Mouse (Mus musculus): ENCODE measurements around the gene Akap5. TPM values are rescaled to one million over a fixed set of nuclear protein-coding genes. Genes with fewer than 3 reads are reported as not detected.

Akap5 gene
- polyA plus RNA-seq, 1 experiment from 2014 or later, result 4.2 TPM

GRCm38 (mm10) chr12:76336111-76336965 is 11.6 kb downstream of the Akap5 start:
- Histone ChIP-seq H3K9me3 (ENCODE audit: control insufficient read depth, low read length) (no peaks in the 10 kb centered on the region), H3K27ac (replicated peaks in 1 of 2; ENCODE audit: control insufficient read depth in 1 of 2, insufficient read depth in 1 of 2, low read depth in 2 of 2, low read length in 2 of 2) (no peak overlapping the region), H3K9ac (ENCODE audit: low read length) (no peak overlapping the region), H3K4me1 (ENCODE audit: control insufficient read depth in 2 of 2, insufficient read depth in 2 of 2, low read length in 2 of 2) (no peaks in the 10 kb centered on the region; a peak in 1 of 4 replicates), H3K27me3 (ENCODE audit: control insufficient read depth, insufficient read depth, low read length) (no peaks in the 10 kb centered on the region), H3K4me3 (ENCODE audit: control insufficient read depth in 1 of 2, insufficient read depth in 1 of 2, low read depth in 1 of 2, low read length in 2 of 2) (no peak overlapping the region), H3K36me3 (ENCODE audit: control insufficient read depth, insufficient read depth, low read length) (no peaks in the 10 kb centered on the region), H3K4me2 (ENCODE audit: low read length) (no peak overlapping the region)
- WGBS, result 55% methylated on average over 17 of the region's 17 CpGs
- ATAC-seq (ENCODE audit: insufficient number of reproducible peaks, insufficient read depth, low FRiP score, low read depth), result no peak

- WGBS, result 3% methylated on average over 4 of the region's 4 CpGs
- no peaks in the 10 kb centered on the region for H3K27me3 ChIP-seq (ENCODE audit: control insufficient read depth, insufficient read depth, low read length)
- no peaks in the 10 kb centered on the region; a peak in 1 of 4 replicates for H3K4me1 ChIP-seq (ENCODE audit: control insufficient read depth in 2 of 2, insufficient read depth in 2 of 2, low read length in 2 of 2)
- no peaks in the 10 kb centered on the region for H3K9me3 ChIP-seq (ENCODE audit: control insufficient read depth, low read length)
- ATAC-seq (ENCODE audit: insufficient number of reproducible peaks, insufficient read depth, low FRiP score, low read depth), result no peak
- no peak overlapping the region for H3K9ac ChIP-seq (ENCODE audit: low read length)
- H3K36me3 ChIP-seq (ENCODE audit: control insufficient read depth, insufficient read depth, low read length), result peaks cover 10% of the 10 kb centered on the region; the same call in 1 of the 2 replicates
- no peak overlapping the region for H3K4me3 ChIP-seq (ENCODE audit: control insufficient read depth in 1 of 2, insufficient read depth in 1 of 2, low read depth in 1 of 2, low read length in 2 of 2)
- H3K27ac ChIP-seq (replicated peaks in 1 of 2; ENCODE audit: control insufficient read depth in 1 of 2, insufficient read depth in 1 of 2, low read depth in 2 of 2, low read length in 2 of 2), result no peak overlapping the region
- no peak overlapping the region for H3K4me2 ChIP-seq (ENCODE audit: low read length)
Measured at GRCm38 (mm10) chr12:76341080-76341479, 16.4 kb downstream of the Akap5 start.

GRCm38 (mm10) chr12:76345759-76346455 is 21.2 kb downstream of the Akap5 start:
- Histone ChIP-seq H3K27me3 (ENCODE audit: control insufficient read depth, insufficient read depth, low read length) (no peaks in the 10 kb centered on the region), H3K36me3 (ENCODE audit: control insufficient read depth, insufficient read depth, low read length) (peaks cover 34% of the 10 kb centered on the region), H3K9me3 (ENCODE audit: control insufficient read depth, low read length) (no peaks in the 10 kb centered on the region), H3K4me3 (ENCODE audit: control insufficient read depth in 1 of 2, insufficient read depth in 1 of 2, low read depth in 1 of 2, low read length in 2 of 2) (no peak overlapping the region), H3K4me2 (ENCODE audit: low read length) (no peak overlapping the region), H3K9ac (ENCODE audit: low read length) (no peak overlapping the region), H3K4me1 (ENCODE audit: control insufficient read depth in 2 of 2, insufficient read depth in 2 of 2, low read length in 2 of 2) (no peaks in the 10 kb centered on the region), H3K27ac (replicated peaks in 1 of 2; ENCODE audit: control insufficient read depth in 1 of 2, insufficient read depth in 1 of 2, low read depth in 2 of 2, low read length in 2 of 2) (no peak overlapping the region)
- 81% methylated on average over 5 of the region's 6 CpGs for WGBS
- ATAC-seq (ENCODE audit: insufficient number of reproducible peaks, insufficient read depth, low FRiP score, low read depth), result no peak

- ATAC-seq (ENCODE audit: insufficient number of reproducible peaks, insufficient read depth, low FRiP score, low read depth), result no peak
- H3K4me3 ChIP-seq (ENCODE audit: control insufficient read depth in 1 of 2, insufficient read depth in 1 of 2, low read depth in 1 of 2, low read length in 2 of 2), result no peak overlapping the region
- peaks cover 47% of the 10 kb centered on the region for H3K36me3 ChIP-seq (ENCODE audit: control insufficient read depth, insufficient read depth, low read length)
- 63% methylated on average over 8 of the region's 8 CpGs for WGBS
- H3K27me3 ChIP-seq (ENCODE audit: control insufficient read depth, insufficient read depth, low read length), result no peaks in the 10 kb centered on the region
- H3K9ac ChIP-seq (ENCODE audit: low read length), result no peak overlapping the region
- H3K4me1 ChIP-seq (ENCODE audit: control insufficient read depth in 2 of 2, insufficient read depth in 2 of 2, low read length in 2 of 2), result no peaks in the 10 kb centered on the region
- no peak overlapping the region for H3K4me2 ChIP-seq (ENCODE audit: low read length)
- no peak overlapping the region for H3K27ac ChIP-seq (replicated peaks in 1 of 2; ENCODE audit: control insufficient read depth in 1 of 2, insufficient read depth in 1 of 2, low read depth in 2 of 2, low read length in 2 of 2)
- H3K9me3 ChIP-seq (ENCODE audit: control insufficient read depth, low read length), result no peaks in the 10 kb centered on the region
Measured at GRCm38 (mm10) chr12:76349680-76350220, 25.1 kb downstream of the Akap5 start.

- WGBS, result 87% methylated on average over 1 of the region's 1 CpGs
- ATAC-seq (ENCODE audit: insufficient number of reproducible peaks, insufficient read depth, low FRiP score, low read depth), result no peak
- peaks cover 4% of the 10 kb centered on the region; the same call in 1 of the 2 replicates for H3K36me3 ChIP-seq (ENCODE audit: control insufficient read depth, insufficient read depth, low read length)
- H3K4me2 ChIP-seq (ENCODE audit: low read length), result no peak overlapping the region
- H3K27me3 ChIP-seq (ENCODE audit: control insufficient read depth, insufficient read depth, low read length), result no peaks in the 10 kb centered on the region
- no peak overlapping the region for H3K4me3 ChIP-seq (ENCODE audit: control insufficient read depth in 1 of 2, insufficient read depth in 1 of 2, low read depth in 1 of 2, low read length in 2 of 2)
- H3K9ac ChIP-seq (ENCODE audit: low read length), result no peak overlapping the region
- no peaks in the 10 kb centered on the region for H3K9me3 ChIP-seq (ENCODE audit: control insufficient read depth, low read length)
- H3K27ac ChIP-seq (replicated peaks in 1 of 2; ENCODE audit: control insufficient read depth in 1 of 2, insufficient read depth in 1 of 2, low read depth in 2 of 2, low read length in 2 of 2), result no peak overlapping the region
- H3K4me1 ChIP-seq (ENCODE audit: control insufficient read depth in 2 of 2, insufficient read depth in 2 of 2, low read length in 2 of 2), result peaks cover 2 to 7% of the 10 kb centered on the region in 2 experiments; a peak in 1 of 4 replicates
Measured at GRCm38 (mm10) chr12:76360868-76361267, 36.2 kb downstream of the Akap5 start.

- H3K27ac ChIP-seq (replicated peaks in 1 of 2; ENCODE audit: control insufficient read depth in 1 of 2, insufficient read depth in 1 of 2, low read depth in 2 of 2, low read length in 2 of 2), result no peak overlapping the region
- ATAC-seq (ENCODE audit: insufficient number of reproducible peaks, insufficient read depth, low FRiP score, low read depth), result no peak
Measured at GRCm38 (mm10) chr12:76361405-76362302, 37.0 kb downstream of the Akap5 start.

GRCm38 (mm10) chr12:76362303-76362676 is 37.6 kb downstream of the Akap5 start:
- Histone ChIP-seq H3K4me3 (ENCODE audit: control insufficient read depth in 1 of 2, insufficient read depth in 1 of 2, low read depth in 1 of 2, low read length in 2 of 2) (no peak overlapping the region), H3K4me1 (ENCODE audit: control insufficient read depth in 2 of 2, insufficient read depth in 2 of 2, low read length in 2 of 2) (peaks cover 2 to 13% of the 10 kb centered on the region in 2 experiments; a peak in 2 of 4 replicates), H3K27me3 (ENCODE audit: control insufficient read depth, insufficient read depth, low read length) (no peaks in the 10 kb centered on the region), H3K9ac (ENCODE audit: low read length) (no peak overlapping the region), H3K4me2 (ENCODE audit: low read length) (no peak overlapping the region), H3K27ac (replicated peaks in 1 of 2; ENCODE audit: control insufficient read depth in 1 of 2, insufficient read depth in 1 of 2, low read depth in 2 of 2, low read length in 2 of 2) (no peak overlapping the region), H3K9me3 (ENCODE audit: control insufficient read depth, low read length) (no peaks in the 10 kb centered on the region), H3K36me3 (ENCODE audit: control insufficient read depth, insufficient read depth, low read length) (peaks cover 3% of the 10 kb centered on the region; the same call in 1 of the 2 replicates)
- no peak for ATAC-seq (ENCODE audit: insufficient number of reproducible peaks, insufficient read depth, low FRiP score, low read depth)
- 79% methylated on average over 9 of the region's 9 CpGs for WGBS

More at GRCm38 (mm10) chr12:76361405-76362302, 37.0 kb downstream of the Akap5 start:
- H3K4me1 ChIP-seq (ENCODE audit: control insufficient read depth in 2 of 2, insufficient read depth in 2 of 2, low read length in 2 of 2), result peaks cover 2 to 7% of the 10 kb centered on the region in 2 experiments; a peak in 1 of 4 replicates
- no peak overlapping the region for H3K4me3 ChIP-seq (ENCODE audit: control insufficient read depth in 1 of 2, insufficient read depth in 1 of 2, low read depth in 1 of 2, low read length in 2 of 2)
- H3K27me3 ChIP-seq (ENCODE audit: control insufficient read depth, insufficient read depth, low read length), result no peaks in the 10 kb centered on the region
- 55% methylated on average over 9 of the region's 9 CpGs for WGBS
- peaks cover 4% of the 10 kb centered on the region; the same call in 1 of the 2 replicates for H3K36me3 ChIP-seq (ENCODE audit: control insufficient read depth, insufficient read depth, low read length)
- H3K9me3 ChIP-seq (ENCODE audit: control insufficient read depth, low read length), result no peaks in the 10 kb centered on the region
- no peak overlapping the region for H3K4me2 ChIP-seq (ENCODE audit: low read length)
- H3K9ac ChIP-seq (ENCODE audit: low read length), result no peak overlapping the region
